Mouse (Mus musculus): ENCODE data around the gene Vrtn. TPM values are rescaled to one million over a fixed set of nuclear protein-coding genes. Genes with fewer than 3 reads are reported as not detected.
A peak's percentile ranks its signal among the peaks of the same experiment; 100 is the strongest.

The Vrtn gene
- polyA plus RNA-seq, 1 experiment from 2014 or later: not detected

- H3K4me3 ChIP-seq: no peak overlapping the region
- H3K4me1 ChIP-seq: no peaks in the 10 kb centered on the region
- H3K9me3 ChIP-seq: no peaks in the 10 kb centered on the region
- H3K27me3 ChIP-seq (ENCODE audit: poor library complexity, severe bottlenecking): peaks cover 2% of the 10 kb centered on the region; the same call in 1 of the 2 replicates
- H3K27ac ChIP-seq: no peak overlapping the region
- WGBS: 83% methylated on average over 3 of the region's 3 CpGs
- no peaks in the 10 kb centered on the region for H3K36me3 ChIP-seq (replicated peaks)
- no peak for DNase-seq (ENCODE audit: extremely low spot score, low spot score)
These were observed 9.0 kb upstream of the Vrtn start for GRCm38 (mm10) chr12:84631867-84632266.

GRCm38 (mm10) chr12:84640253-84640652 lies 566 bp upstream of the Vrtn start:
- H3K27me3 ChIP-seq (ENCODE audit: poor library complexity, severe bottlenecking): peaks cover 58% of the 10 kb centered on the region
- no peaks in the 10 kb centered on the region for H3K9me3 ChIP-seq
- peaks cover 21% of the 10 kb centered on the region for H3K4me1 ChIP-seq
- no peak for DNase-seq (ENCODE audit: extremely low spot score, low spot score)
- H3K4me3 ChIP-seq: no peak overlapping the region
- H3K27ac ChIP-seq: no peak overlapping the region
- 6% methylated on average over 6 of the region's 6 CpGs for WGBS
- H3K36me3 ChIP-seq (replicated peaks): no peaks in the 10 kb centered on the region

- DNase-seq (ENCODE audit: extremely low spot score, low spot score): no peak
- Histone ChIP-seq H3K27me3 (ENCODE audit: poor library complexity, severe bottlenecking) (peaks cover 15% of the 10 kb centered on the region), H3K27ac (no peak overlapping the region), H3K36me3 (replicated peaks) (no peaks in the 10 kb centered on the region), H3K4me3 (no peak overlapping the region), H3K4me1 (0 out of 2 replicates have a peak, but pooled peaks cover 9% of the 10 kb centered on the region), H3K9me3 (no peaks in the 10 kb centered on the region)
- 91% methylated on average over 13 of the region's 13 CpGs for WGBS
These were observed 9.4 kb downstream of the Vrtn start for GRCm38 (mm10) chr12:84650234-84650633.

GRCm38 (mm10) chr12:84653912-84654311 lies 13.1 kb downstream of the Vrtn start:
- peak; percentile 72 for DNase-seq (ENCODE audit: extremely low spot score, low spot score)
- Histone ChIP-seq H3K27ac (no peak overlapping the region), H3K9me3 (no peaks in the 10 kb centered on the region), H3K4me1 (0 out of 2 replicates have a peak, but pooled peaks cover 9% of the 10 kb centered on the region), H3K27me3 (ENCODE audit: poor library complexity, severe bottlenecking) (peaks cover 14% of the 10 kb centered on the region), H3K4me3 (no peak overlapping the region), H3K36me3 (replicated peaks) (no peaks in the 10 kb centered on the region)
- WGBS: 17% methylated on average over 3 of the region's 3 CpGs

- no peaks in the 10 kb centered on the region for H3K36me3 ChIP-seq (replicated peaks)
- no peak for DNase-seq (ENCODE audit: extremely low spot score, low spot score)
- 91% methylated on average over 3 of the region's 3 CpGs for WGBS
These were observed 29.7 kb downstream of the Vrtn start for GRCm38 (mm10) chr12:84670555-84670954.

GRCm38 (mm10) chr12:84671646-84672045 lies 30.8 kb downstream of the Vrtn start:
- Histone ChIP-seq H3K4me3 (no peak overlapping the region), H3K4me1 (peaks cover 15% of the 10 kb centered on the region), H3K27ac (no peak overlapping the region), H3K27me3 (ENCODE audit: poor library complexity, severe bottlenecking) (0 out of 2 replicates have a peak, but pooled peaks cover 5% of the 10 kb centered on the region), H3K36me3 (replicated peaks) (no peaks in the 10 kb centered on the region), H3K9me3 (no peaks in the 10 kb centered on the region)
- DNase-seq (ENCODE audit: extremely low spot score, low spot score): no peak
- WGBS: 37% methylated on average over 10 of the region's 10 CpGs

More at GRCm38 (mm10) chr12:84670555-84670954, 29.7 kb downstream of the Vrtn start:
- no peaks in the 10 kb centered on the region for H3K9me3 ChIP-seq
- 0 out of 2 replicates have a peak, but pooled peaks cover 5% of the 10 kb centered on the region for H3K27me3 ChIP-seq (ENCODE audit: poor library complexity, severe bottlenecking)
- H3K27ac ChIP-seq: no peak overlapping the region
- H3K4me1 ChIP-seq: peaks cover 15% of the 10 kb centered on the region
- H3K4me3 ChIP-seq: no peak overlapping the region

GRCm38 (mm10) chr12:84674666-84675526 lies 34.1 kb downstream of the Vrtn start:
- WGBS: 54% methylated on average over 14 of the region's 14 CpGs
- H3K27ac ChIP-seq: no peak overlapping the region

GRCm38 (mm10) chr12:84676011-84676410 lies 35.2 kb downstream of the Vrtn start:
- Histone ChIP-seq H3K9me3 (no peaks in the 10 kb centered on the region), H3K36me3 (replicated peaks) (no peaks in the 10 kb centered on the region), H3K27ac (no peak overlapping the region), H3K4me1 (peaks cover 20% of the 10 kb centered on the region), H3K27me3 (ENCODE audit: poor library complexity, severe bottlenecking) (peaks cover 16% of the 10 kb centered on the region), H3K4me3 (no peak overlapping the region)
- WGBS: 85% methylated on average over 3 of the region's 3 CpGs
- DNase-seq (ENCODE audit: extremely low spot score, low spot score): no peak

More at GRCm38 (mm10) chr12:84674666-84675526, 34.1 kb downstream of the Vrtn start:
- H3K4me1 ChIP-seq: peaks cover 15% of the 10 kb centered on the region
- H3K27me3 ChIP-seq (ENCODE audit: poor library complexity, severe bottlenecking): 0 out of 2 replicates have a peak, but pooled peaks cover 5% of the 10 kb centered on the region
- no peaks in the 10 kb centered on the region for H3K9me3 ChIP-seq
- no peak for DNase-seq (ENCODE audit: extremely low spot score, low spot score)
- no peaks in the 10 kb centered on the region for H3K36me3 ChIP-seq (replicated peaks)
- no peak overlapping the region for H3K4me3 ChIP-seq

GRCm38 (mm10) chr12:84684569-84684968 lies 43.8 kb downstream of the Vrtn start:
- Histone ChIP-seq H3K4me1 (peaks cover 13% of the 10 kb centered on the region), H3K9me3 (no peaks in the 10 kb centered on the region), H3K27ac (no peak overlapping the region), H3K27me3 (ENCODE audit: poor library complexity, severe bottlenecking) (peaks cover 14% of the 10 kb centered on the region), H3K36me3 (replicated peaks) (no peaks in the 10 kb centered on the region), H3K4me3 (no peak overlapping the region)
- no peak for DNase-seq (ENCODE audit: extremely low spot score, low spot score)
- 81% methylated on average over 7 of the region's 7 CpGs for WGBS

- Histone ChIP-seq H3K4me3 (no peak overlapping the region), H3K9me3 (no peaks in the 10 kb centered on the region), H3K27ac (no peak overlapping the region), H3K27me3 (ENCODE audit: poor library complexity, severe bottlenecking) (0 out of 2 replicates have a peak, but pooled peaks cover 1% of the 10 kb centered on the region), H3K4me1 (peaks cover 7% of the 10 kb centered on the region; the same call in 1 of the 2 replicates), H3K36me3 (replicated peaks) (no peaks in the 10 kb centered on the region)
- 23% methylated on average over 4 of the region's 4 CpGs for WGBS
- no peak for DNase-seq (ENCODE audit: extremely low spot score, low spot score)
These were observed 45.4 kb downstream of the Vrtn start for GRCm38 (mm10) chr12:84686176-84686575.

GRCm38 (mm10) chr12:84687531-84687930 lies 46.7 kb downstream of the Vrtn start:
- Histone ChIP-seq H3K4me3 (no peak overlapping the region), H3K4me1 (peaks cover 7% of the 10 kb centered on the region; the same call in 1 of the 2 replicates), H3K27ac (no peak overlapping the region), H3K36me3 (replicated peaks) (no peaks in the 10 kb centered on the region), H3K27me3 (ENCODE audit: poor library complexity, severe bottlenecking) (no peaks in the 10 kb centered on the region), H3K9me3 (no peaks in the 10 kb centered on the region)
- whole genome bisulfite sequencing: 90% methylated on average over 4 of the region's 4 CpGs
- DNase-seq (ENCODE audit: extremely low spot score, low spot score): no peak

GRCm38 (mm10) chr12:84689051-84689450 lies 48.2 kb downstream of the Vrtn start:
- WGBS: 88% methylated on average over 11 of the region's 11 CpGs
- Histone ChIP-seq H3K27ac (no peak overlapping the region), H3K27me3 (ENCODE audit: poor library complexity, severe bottlenecking) (no peaks in the 10 kb centered on the region), H3K4me1 (peaks cover 7% of the 10 kb centered on the region; the same call in 1 of the 2 replicates), H3K9me3 (no peaks in the 10 kb centered on the region), H3K36me3 (replicated peaks) (no peaks in the 10 kb centered on the region), H3K4me3 (no peak overlapping the region)
- no peak for DNase-seq (ENCODE audit: extremely low spot score, low spot score)

- Histone ChIP-seq H3K9me3 (no peaks in the 10 kb centered on the region), H3K4me1 (peaks cover 2% of the 10 kb centered on the region; the same call in 1 of the 2 replicates), H3K36me3 (replicated peaks) (no peaks in the 10 kb centered on the region), H3K27ac (no peak overlapping the region), H3K27me3 (ENCODE audit: poor library complexity, severe bottlenecking) (no peaks in the 10 kb centered on the region), H3K4me3 (no peak overlapping the region)
- no peak for DNase-seq (ENCODE audit: extremely low spot score, low spot score)
These were observed 50.5 kb downstream of the Vrtn start for GRCm38 (mm10) chr12:84691347-84691746.

Measured in forebrain, embryonic 10.5 days (tissue).